Mouse (Mus musculus) adrenal gland, adult 2 months (tissue): ENCODE measurements around the gene Ppp1r1b. TPM values are rescaled to one million over a fixed set of nuclear protein-coding genes. Genes with fewer than 3 reads are reported as not detected.
A peak's percentile ranks its signal among the peaks of the same experiment; 100 is the strongest.

Experiments used
- DNase-seq: peaks from one replicate; pipeline ENCODE4 v3.0.0; 2021
- polyA plus RNA-seq: library from polyadenylated mRNA; depleted of rRNA; stranded (reverse); fragments of >200 nt; gene quantifications from 2 replicates; pipeline ENCODE4 v1.2.3, GENCODE M21; 2012
- total RNA-seq, 2 experiments: library from RNA; stranded (reverse); gene quantifications; 2 replicates each; pipeline ENCODE4 v1.2.3; 2021

Ppp1r1b gene
- total and polyA plus RNA-seq, 3 experiments: 0.17 to 0.55 (median 0.22) TPM

- DNase-seq: no peak
Measured at GRCm38 (mm10) chr11:98347385-98348082, 670 bp upstream of the Ppp1r1b start.

GRCm38 (mm10) chr11:98349308-98349707, 1.1 kb downstream of the Ppp1r1b start:
- no peak for DNase-seq

DNA sequence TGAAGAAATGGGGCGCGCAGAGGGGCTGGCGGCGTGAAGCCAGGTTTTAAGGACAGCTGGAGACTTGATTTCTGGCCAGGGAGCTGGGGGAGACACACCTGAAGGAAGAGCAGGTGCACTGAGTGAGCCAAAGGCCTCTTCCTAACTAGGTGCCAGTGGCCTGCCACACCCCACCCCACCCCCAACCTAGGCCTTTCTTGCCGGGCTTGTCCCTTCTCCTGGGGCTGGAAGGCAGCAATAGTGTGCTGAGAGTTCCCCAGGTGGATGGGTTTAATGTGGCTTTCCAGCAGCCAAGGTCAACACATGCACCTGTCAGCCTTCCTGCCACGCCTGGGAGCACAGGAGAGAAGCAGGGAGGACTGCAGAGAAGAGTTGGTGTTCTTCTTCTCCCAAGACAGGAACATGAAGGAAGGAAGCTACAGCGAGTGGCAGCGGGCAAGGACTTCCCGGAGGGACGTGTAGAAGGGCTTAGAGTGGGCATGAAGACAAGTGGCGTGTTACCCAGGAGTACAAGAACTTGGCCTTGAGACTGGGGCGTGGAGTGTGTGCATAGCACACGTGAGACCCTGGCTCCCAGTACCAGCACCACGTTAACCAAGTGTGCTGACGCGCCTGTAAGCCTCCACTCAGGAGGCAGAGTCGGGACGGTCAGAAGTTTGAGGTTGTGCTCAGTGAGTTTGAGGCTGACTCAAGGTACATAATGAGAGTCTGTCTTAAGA, 4.2 kb downstream of the Ppp1r1b start:
- DNase-seq: no peak

DNA sequence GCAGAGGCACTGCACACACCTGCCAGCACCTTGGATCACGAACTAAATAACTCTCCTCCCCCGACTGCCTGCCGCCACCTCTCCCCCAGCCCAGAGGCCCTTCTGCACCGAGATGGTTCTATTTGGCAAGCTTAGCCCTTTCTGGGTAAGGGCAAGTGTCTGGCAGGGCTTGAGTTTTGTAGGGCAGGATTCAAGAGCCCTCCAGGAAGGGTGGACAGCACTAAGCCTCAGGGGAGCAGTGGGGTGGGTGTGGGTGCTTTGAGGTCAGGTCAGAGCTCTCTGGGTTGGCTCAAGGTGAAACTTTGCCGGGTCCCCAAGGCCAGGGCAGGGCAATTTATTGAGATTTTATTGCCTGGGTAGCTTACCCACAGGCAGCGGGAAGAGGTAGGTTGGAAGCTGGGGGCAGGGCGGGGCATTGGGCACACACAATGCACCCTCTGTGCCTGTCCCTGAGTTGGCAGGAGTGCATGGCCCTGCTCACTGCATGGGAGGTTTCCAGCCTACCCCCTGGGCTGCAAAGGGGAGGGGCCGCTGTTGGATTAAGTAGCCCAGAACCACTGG, 5.5 kb downstream of the Ppp1r1b start:
- no peak for DNase-seq

- no peak for DNase-seq
Measured at GRCm38 (mm10) chr11:98354445-98354844, 6.2 kb downstream of the Ppp1r1b start.

GRCm38 (mm10) chr11:98355732-98356299, 7.6 kb downstream of the Ppp1r1b start:
- DNase-seq: no peak

GRCm38 (mm10) chr11:98356625-98357394, 8.6 kb downstream of the Ppp1r1b start:
- DNase-seq: no peak

- DNase-seq: no peak
Measured at GRCm38 (mm10) chr11:98357396-98358160, 9.4 kb downstream of the Ppp1r1b start.

DNA sequence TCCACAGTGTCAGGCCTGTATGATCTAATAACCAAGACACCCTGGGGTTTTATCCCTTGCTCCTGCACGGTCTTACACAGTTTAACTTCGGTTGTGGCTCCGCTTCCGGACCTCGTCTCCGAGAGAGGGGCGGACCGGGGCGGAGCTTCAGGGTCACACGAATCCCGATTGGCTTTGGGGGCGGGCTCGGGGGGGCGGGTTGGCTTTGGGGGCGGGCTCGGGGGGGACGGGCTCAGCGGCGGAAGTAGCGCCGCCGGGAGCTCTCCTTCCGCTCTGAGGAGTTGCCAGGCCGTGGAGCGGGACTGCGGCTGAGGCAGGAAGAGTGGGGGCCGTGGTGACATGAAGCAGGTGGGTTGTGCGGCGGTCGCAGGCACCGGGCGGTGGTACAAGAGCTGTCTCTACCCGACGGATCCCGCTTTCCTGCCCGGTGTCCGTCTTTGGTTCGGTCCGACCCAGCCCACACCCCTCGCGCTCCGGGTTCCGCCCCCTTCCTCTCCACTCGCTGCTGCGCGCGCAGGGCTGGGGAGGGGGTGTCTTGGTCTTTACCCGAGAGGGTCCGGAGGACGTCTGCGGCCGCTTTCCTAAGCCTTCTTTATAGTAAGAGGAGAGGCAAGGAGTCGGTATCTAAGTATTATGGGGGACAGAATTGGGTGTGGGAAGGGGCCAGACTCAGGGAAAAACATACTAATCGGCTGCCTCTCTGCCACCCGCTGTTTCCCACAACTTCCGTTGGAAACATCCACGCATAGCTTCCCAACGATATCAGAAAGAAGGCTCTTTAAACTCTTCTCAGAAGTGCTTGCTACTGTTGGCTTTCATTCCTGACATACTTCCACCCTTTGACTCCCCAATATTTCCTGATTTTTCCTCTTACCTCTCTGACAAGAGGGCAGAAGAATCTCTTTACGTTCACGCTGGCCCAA, 10.2 kb downstream of the Ppp1r1b start, which contains the start of gene Stard3:
TSS of gene Stard3 (plus strand) at position 208 of the 923 bp plus-strand sequence.
- DNase-seq: peak; percentile 92

GRCm38 (mm10) chr11:98360866-98361521, 12.8 kb downstream of the Ppp1r1b start:
- no peak for DNase-seq

DNA sequence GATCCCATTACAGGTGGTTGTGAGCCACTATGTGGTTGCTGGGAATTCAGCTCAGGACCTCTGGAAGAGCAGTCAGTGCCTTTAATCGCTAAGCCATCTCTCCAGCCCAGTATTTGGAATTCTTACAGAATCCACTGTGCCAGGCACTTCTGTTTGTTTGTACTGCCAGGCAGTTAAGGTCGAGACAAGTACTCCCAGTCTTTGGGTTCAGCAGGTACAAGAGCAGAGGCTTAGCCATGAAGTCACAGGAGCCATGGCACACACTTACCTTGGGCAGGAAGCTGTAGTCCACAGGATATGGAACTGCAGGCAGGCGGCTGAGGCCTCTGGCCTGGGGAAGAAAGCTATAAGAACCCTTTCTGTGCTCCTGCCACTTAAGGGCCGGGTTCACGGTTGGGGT, 15.6 kb downstream of the Ppp1r1b start:
- DNase-seq: no peak

- DNase-seq: no peak
Measured at GRCm38 (mm10) chr11:98364410-98364809, 16.2 kb downstream of the Ppp1r1b start.

DNA sequence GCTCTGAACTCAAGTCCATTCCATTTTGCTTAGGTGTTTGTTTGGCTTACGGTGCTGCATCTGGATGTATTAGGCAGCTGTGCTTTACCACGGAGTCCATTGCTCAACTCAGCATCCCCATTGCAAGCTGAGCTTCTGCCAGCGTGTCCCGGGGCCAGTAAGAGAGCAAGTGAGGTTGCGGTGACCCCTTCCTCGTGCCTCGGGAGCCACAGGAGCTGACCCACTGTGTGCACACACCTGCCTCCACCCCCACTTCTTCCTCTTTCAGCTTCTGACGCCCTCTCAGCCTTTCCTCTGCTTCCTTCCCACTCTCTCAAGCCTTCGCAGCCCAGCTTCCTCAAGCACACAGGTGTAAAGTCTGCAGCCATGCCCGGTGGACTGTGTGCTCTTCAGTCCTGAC, 18.1 kb downstream of the Ppp1r1b start:
- no peak for DNase-seq

DNA sequence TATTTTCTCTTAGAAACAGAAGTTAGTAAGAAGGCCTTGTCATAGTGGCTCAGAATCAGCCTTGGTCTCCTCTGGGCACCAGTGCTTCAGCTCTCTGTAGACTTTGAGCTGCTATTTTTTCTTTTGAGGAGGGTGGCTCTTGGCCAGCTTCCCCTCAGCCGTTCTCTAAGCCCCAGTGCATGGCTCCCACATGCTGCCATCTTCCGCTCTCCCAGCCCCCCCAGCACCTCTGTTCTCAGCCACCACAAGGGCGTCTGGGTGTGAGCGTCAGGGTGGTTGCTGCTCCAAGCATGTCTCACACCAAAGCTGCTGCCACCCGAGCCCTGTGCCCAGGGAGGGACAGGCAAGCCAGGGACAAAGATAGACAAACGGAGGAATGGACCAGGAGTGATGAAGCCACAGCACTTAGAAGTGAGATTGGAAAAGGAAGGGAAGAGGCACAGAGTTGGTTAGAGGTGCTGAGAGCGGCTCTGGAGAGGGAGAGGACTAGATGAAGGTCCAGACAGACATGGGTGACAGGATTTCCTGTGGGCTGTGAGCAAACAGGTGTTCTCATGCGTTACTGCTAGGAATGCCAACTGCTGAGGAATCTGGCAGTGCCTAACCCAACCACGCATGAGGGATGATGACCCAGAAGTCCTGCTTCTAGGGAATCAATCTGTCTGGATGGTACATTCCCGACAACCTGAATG, 19.1 kb downstream of the Ppp1r1b start:
- no peak for DNase-seq

DNA sequence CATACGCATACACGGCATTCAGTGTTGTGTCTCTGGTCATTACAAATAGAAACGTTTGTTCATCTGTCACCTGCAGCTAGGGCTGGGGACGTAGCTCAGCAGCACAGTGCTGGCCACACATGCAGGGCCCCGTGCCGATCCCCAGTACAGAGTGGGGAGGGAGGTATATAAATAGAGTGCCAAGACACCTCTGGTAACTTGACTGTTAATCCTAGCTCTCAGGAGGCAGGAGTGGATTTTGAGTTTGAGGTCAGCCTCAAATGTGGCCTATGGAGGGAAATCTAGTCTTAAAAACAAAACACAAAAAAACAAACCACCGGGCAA, 19.6 kb downstream of the Ppp1r1b start:
- DNase-seq: no peak

DNA sequence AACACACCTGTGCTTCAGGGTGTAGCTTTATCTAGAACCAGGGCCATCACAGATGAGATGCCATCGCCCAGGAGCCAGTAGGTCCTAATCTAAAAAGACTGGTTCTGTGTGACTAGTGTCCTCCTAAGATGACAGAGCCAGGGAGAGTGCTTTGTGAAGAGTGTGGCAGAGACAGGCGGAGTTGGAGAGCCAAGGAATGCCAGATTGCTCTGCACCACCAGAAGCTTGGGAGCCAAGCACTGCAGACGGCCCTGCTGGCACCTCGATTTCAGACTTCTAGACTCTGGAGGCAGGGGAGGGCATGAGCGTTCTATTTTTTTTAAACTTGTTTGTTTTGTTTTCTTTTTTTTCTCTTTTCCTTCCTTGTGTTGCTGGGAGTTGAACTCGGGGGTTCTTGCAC, 21.1 kb downstream of the Ppp1r1b start:
- DNase-seq: no peak

DNA sequence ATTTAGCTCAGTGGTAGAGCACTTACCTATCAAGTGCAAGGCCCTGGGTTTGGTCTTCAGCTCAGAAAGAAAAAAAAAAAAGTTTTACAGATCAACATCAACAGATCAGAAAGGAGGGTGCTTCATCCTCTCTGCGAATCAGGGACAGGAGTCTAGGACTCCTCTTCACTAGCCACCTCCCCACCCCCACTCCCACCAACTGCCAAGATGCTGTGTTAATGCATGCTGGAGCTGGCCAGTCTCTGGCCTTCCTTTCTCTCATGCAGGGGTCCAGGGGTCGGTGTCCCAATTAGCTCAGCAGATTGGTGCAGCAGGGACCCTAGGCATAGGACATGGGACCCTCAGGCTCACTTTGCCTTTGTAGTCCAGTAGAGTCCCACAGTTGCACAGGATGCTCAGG, 22.4 kb downstream of the Ppp1r1b start:
- DNase-seq: no peak

GRCm38 (mm10) chr11:98371556-98372240, 23.5 kb downstream of the Ppp1r1b start:
- DNase-seq: no peak

DNA sequence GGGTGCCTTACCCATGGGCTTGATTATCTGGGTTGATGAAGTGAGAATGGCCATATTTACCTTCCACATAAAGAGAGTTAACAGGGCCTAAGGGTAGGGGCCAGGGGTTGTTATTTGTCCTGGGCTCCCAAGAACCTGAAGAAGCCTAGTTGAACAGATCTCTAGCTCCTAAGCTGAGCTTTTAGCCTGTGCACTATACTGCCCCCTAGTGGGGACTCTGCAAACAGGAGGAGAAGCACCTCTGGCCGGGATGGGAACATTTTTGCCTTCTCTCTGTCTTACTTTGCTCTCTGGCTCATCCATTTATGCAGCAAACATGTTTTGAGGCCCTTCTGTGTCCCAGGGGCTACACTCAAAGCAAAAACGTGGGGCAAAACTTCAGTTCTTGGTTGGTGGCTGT, 24.2 kb downstream of the Ppp1r1b start:
- peak; percentile 46 for DNase-seq
